Comparison of ENCODE assay signal across 25 mouse cellular contexts in the genomic region with DNA sequence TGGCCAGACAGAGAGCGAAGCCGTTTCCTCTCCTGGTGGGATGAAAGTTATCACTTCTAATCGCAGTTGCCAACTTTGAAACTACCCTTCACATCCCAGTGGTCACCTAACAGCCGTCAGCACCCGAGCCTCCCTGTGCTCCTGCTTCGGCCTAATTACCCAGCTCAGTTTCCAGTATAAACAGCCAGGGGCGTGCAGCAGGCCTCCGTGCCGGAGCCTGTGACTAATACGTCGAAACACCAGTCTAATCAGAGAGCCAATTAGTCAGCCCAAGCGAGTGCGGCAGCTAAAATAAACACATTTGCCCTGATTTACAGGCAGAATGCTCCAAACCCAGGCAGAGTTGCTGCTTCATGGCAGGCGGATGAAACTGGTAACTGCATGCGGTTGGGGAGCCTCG.
A peak's percentile ranks its signal among the peaks of the same experiment; 100 is the strongest.
DNase-seq lines count a peak whose midpoint lies in the region; ATAC-seq lines count a peak whose summit lies in the region.
"Had no signal": no experiment of that assay in that cellular context is flagged by ENCODE, and none has a peak within 500 bp of the region (broad histone marks: within the 10 kb centered on the region; RNA-seq: fewer than 3 reads in every experiment).

No protein-coding gene starts in this region.

- no peaks in the 10 kb centered on the region for H3K36me3 ChIP-seq in kidney, embryonic 15.5 days
- no peaks in the 10 kb centered on the region for H3K36me3 ChIP-seq in limb, embryonic 11.5 days (ENCODE audit: control insufficient read depth, insufficient read depth, low read length)
- H3K36me3 ChIP-seq in limb, embryonic 10.5 days: no peaks in the 10 kb centered on the region
- H3K36me3 ChIP-seq: G1E; heart, embryonic 10.5 days; hindbrain, embryonic 13.5 days; intestine, embryonic 15.5 days had no signal

- no peak overlapping the region for H3K4me3 ChIP-seq in kidney, embryonic 15.5 days (replicated peaks)
- H3K4me3 ChIP-seq in limb, embryonic 11.5 days (ENCODE audit: low read depth, low read length): no peak overlapping the region
- H3K4me3 ChIP-seq in limb, embryonic 10.5 days: no peak overlapping the region
- H3K4me3 ChIP-seq: heart, embryonic 10.5 days; hindbrain, embryonic 13.5 days; intestine, embryonic 15.5 days; left cerebral cortex, adult 2 months had no signal

- no peaks in the 10 kb centered on the region for H3K9me3 ChIP-seq in kidney, embryonic 15.5 days (replicated peaks)
- H3K9me3 ChIP-seq in limb, embryonic 11.5 days (ENCODE audit: control insufficient read depth, low read length): no peaks in the 10 kb centered on the region
- H3K9me3 ChIP-seq in limb, embryonic 10.5 days (replicated peaks): no peaks in the 10 kb centered on the region
- H3K9me3 ChIP-seq: heart, embryonic 10.5 days; hindbrain, embryonic 13.5 days; intestine, embryonic 15.5 days had no signal

- 9% methylated on average over 16 of the region's 16 CpGs for WGBS in kidney, embryonic 15.5 days
- 19% methylated on average over 16 of the region's 16 CpGs for WGBS in limb, embryonic 11.5 days
- WGBS in limb, embryonic 10.5 days: 22% methylated on average over 16 of the region's 16 CpGs

- H3K27ac ChIP-seq in kidney, embryonic 15.5 days: no peak overlapping the region
- no peak overlapping the region for H3K27ac ChIP-seq in limb, embryonic 11.5 days (replicated peaks; ENCODE audit: low read depth, low read length)
- no peak overlapping the region for H3K27ac ChIP-seq in limb, embryonic 10.5 days
- H3K27ac ChIP-seq: heart, embryonic 10.5 days; hindbrain, embryonic 13.5 days; intestine, embryonic 15.5 days; left cerebral cortex, adult 2 months; macrophage; stomach, postnatal 0 days had no signal

- no peak overlapping the region for H3K4me2 ChIP-seq in kidney, embryonic 15.5 days
- H3K4me2 ChIP-seq in limb, embryonic 11.5 days (ENCODE audit: low read depth, severe bottlenecking): no peak overlapping the region
- H3K4me2 ChIP-seq: hindbrain, embryonic 13.5 days; intestine, embryonic 15.5 days; liver, embryonic 11.5 days; lung, embryonic 14.5 days; midbrain, embryonic 11.5 days had no signal

- H3K4me1 ChIP-seq in kidney, embryonic 15.5 days: 0 out of 2 replicates have a peak, but pooled peaks cover 3% of the 10 kb centered on the region
- H3K4me1 ChIP-seq in limb, embryonic 11.5 days (ENCODE audit: control insufficient read depth, insufficient read depth, low read length): no peaks in the 10 kb centered on the region
- peaks cover 16% of the 10 kb centered on the region for H3K4me1 ChIP-seq in limb, embryonic 10.5 days
- H3K4me1 ChIP-seq: heart, embryonic 10.5 days; intestine, embryonic 15.5 days had no signal

- no peak overlapping the region for H3K9ac ChIP-seq in kidney, embryonic 15.5 days
- H3K9ac ChIP-seq in limb, embryonic 11.5 days (ENCODE audit: low read length): no peak overlapping the region
- H3K9ac ChIP-seq: forebrain, postnatal 0 days; hindbrain, embryonic 13.5 days; intestine, embryonic 15.5 days; lung, embryonic 14.5 days had no signal

- H3K27me3 ChIP-seq in kidney, embryonic 15.5 days: peaks cover 85% of the 10 kb centered on the region
- H3K27me3 ChIP-seq in limb, embryonic 11.5 days (ENCODE audit: control insufficient read depth, insufficient read depth, low read length): peaks cover 2% of the 10 kb centered on the region; the same call in 1 of the 2 replicates
- peaks cover 20% of the 10 kb centered on the region for H3K27me3 ChIP-seq in limb, embryonic 10.5 days (ENCODE audit: low read depth, poor library complexity, severe bottlenecking)

- peak; percentile 62; the same call in 1 of the 2 replicates for ATAC-seq in kidney, embryonic 15.5 days (replicated peaks; ENCODE audit: low FRiP score)
- ATAC-seq in limb, embryonic 11.5 days (ENCODE audit: insufficient number of reproducible peaks, low FRiP score, low TSS enrichment, low read depth): no peak
- ATAC-seq: CD4-positive, CD25-positive, alpha-beta regulatory T cell, adult 4 months; forebrain, postnatal 0 days; intestine, embryonic 15.5 days had no signal

- peak; percentile 4 for DNase-seq in adrenal gland, adult 2 months
- DNase-seq in adrenal gland, postnatal 4 days (ENCODE audit: low spot score in 2 of 2): no peak
- DNase-seq in kidney, postnatal 14 days: no peak
- DNase-seq in limb, embryonic 11.5 days (ENCODE audit: low spot score): peak; percentile 26
- no peak for DNase-seq in limb, embryonic 10.5 days (ENCODE audit: low spot score)
- peak; percentile 25 for DNase-seq in retina, embryonic 14.5 days (ENCODE audit: low spot score)
- DNase-seq in gastrocnemius, postnatal 25 days: no peak
- DNase-seq: cerebellum, adult 11 months; cerebellum, postnatal 14 days; forebrain, postnatal 0 days; gastrocnemius, postnatal 10 days; heart, postnatal 10 days; thymus, postnatal 25 days had no signal

Comparison
In these comparisons a context has a peak if more than half of its experiments do, and no peak if none do; other contexts are left out.
1. DNase-seq: peak in adrenal gland, adult 2 months (single experiment), limb, embryonic 11.5 days (single experiment) and retina, embryonic 14.5 days (single experiment); none in adrenal gland, postnatal 4 days (0 of 2), kidney, postnatal 14 days (single experiment), limb, embryonic 10.5 days (single experiment) and gastrocnemius, postnatal 25 days (single experiment).